Mouse (Mus musculus) neutrophil, adult 65 days (primary cell): ENCODE data around the gene Terf2ip. TPM values are rescaled to one million over a fixed set of nuclear protein-coding genes. Genes with fewer than 3 reads are reported as not detected.

ENCODE experiments used
- total RNA-seq: library from RNA; stranded (reverse); gene quantifications from 2 replicates; pipeline ENCODE4 v1.2.4, GENCODE M21; 2023

Gene Terf2ip
- total RNA-seq: 6.5 and 7.6 TPM in 2 replicates

GRCm38 (mm10) chr8:112010997-112011815 lies at the start of gene Terf2ip, which contains the start of gene Kars:
Gene Terf2ip (plus strand): TSS chr8:112011398.
Gene Kars (minus strand): TSS chr8:112011323.

GRCm38 (mm10) chr8:111992013-111992702 lies 19.0 kb upstream of the Terf2ip start, which contains the start of gene Adat1:
Gene Adat1 (minus strand): TSS chr8:111992302.

GRCm38 (mm10) chr8:112014936-112015335 lies 3.7 kb downstream of the Terf2ip start, which contains the start of gene Gm6793:
Gene Gm6793 (minus strand): TSS chr8:112015036.

Other genes with a start within 250 kb of the Terf2ip start
- gene Cfdp1, start 157.1 kb upstream of the Terf2ip start, total RNA-seq: 15.6 and 16.8 TPM in 2 replicates
- gene Tmem170, start 134.6 kb upstream of the Terf2ip start, total RNA-seq: 4.0 and 4.2 TPM in 2 replicates
- not detected in 2 replicates for gene Chst5, start 101.0 kb upstream of the Terf2ip start, total RNA-seq
- gene Tmem231, start 77.5 kb upstream of the Terf2ip start, total RNA-seq: not detected in 2 replicates
- gene Gabarapl2, start 70.7 kb upstream of the Terf2ip start, total RNA-seq: 104 and 121 TPM in 2 replicates
- gene Adat1, start 19.1 kb upstream of the Terf2ip start, total RNA-seq: 0.38 and 0.50 TPM in 2 replicates
- gene Kars, start 75 bp upstream of the Terf2ip start, total RNA-seq: 36.8 and 41.7 TPM in 2 replicates
- gene Gm6793, start 3.6 kb downstream of the Terf2ip start, total RNA-seq: not detected in 2 replicates